Mouse (Mus musculus) G1E-ER4 (cell line): ENCODE data around the gene Tmub2. TPM values are rescaled to one million over a fixed set of nuclear protein-coding genes. Genes with fewer than 3 reads are reported as not detected.

Experiments
- GATA1 ChIP-seq: IDR thresholded peaks from one replicate; pipeline ENCODE4 v1.8.0; 2012; ENCODE audit warnings: low read length, inconsistent platforms
- polyA plus RNA-seq: library from polyadenylated mRNA; stranded (reverse); fragments of >175 nt; gene quantifications from 2 replicates; pipeline ENCODE4 v1.2.3, GENCODE M21; 2012

Gene Tmub2
- polyA plus RNA-seq, 1 experiment, result 44.5 TPM

- TF ChIP-seq GATA1, result no peak
Observed at GRCm38 (mm10) chr11:102266631-102267355, 17.9 kb upstream of the Tmub2 start.

DNA sequence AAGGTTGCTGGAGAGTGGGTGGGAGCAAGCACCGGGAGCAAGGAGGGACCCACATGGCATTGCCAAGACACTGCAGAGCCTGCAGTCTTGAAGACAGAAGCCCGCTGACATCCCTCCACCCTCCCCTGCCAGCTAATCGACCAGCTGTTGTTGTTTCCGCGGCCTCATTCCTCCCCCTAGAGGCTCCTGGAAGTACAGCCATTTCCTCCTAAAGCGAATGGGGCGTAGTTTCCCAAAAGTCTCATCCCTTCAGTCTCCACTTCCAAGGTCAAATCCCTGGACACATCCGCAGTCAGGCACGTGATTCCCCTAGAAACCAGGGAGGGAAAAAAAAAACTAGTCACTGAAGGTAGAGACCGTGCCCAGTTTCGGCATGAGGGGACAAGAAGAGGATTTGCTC lies 17.3 kb upstream of the Tmub2 start:
- no peak for TF ChIP-seq GATA1

DNA sequence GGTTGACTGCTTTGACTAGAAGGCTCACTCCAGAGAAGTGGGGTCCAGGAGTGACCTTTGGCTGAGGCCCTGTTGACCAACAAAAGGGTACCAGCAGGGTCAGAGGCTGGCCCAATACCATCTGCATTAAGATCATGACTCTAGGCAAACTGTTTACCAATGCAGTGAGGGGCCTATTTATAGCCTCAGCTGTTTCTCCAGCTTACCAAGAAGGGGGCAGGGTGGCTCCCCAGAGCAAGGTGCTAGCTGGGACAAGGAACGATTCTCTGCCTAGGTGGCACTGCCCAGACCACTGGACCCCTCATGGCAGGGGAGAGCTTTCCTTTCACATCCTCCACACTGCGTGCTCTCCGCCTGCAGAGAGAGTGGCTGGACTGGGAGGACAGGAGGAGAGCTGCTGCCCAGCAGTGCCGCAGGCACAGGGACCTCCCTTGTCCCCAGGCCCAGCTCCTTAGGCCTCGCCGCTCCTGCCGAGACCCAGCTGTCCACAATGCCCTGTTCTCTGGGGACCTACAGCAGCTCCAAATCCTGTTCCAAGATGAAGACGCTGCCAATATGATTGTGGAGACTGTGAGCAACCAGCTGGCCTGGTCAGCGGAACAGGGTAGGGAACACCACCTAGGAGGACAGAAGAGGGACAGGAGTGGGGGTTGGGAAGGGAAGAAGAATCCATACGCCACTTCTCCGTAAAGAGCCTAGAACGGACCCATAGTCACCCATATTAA lies 16.0 kb upstream of the Tmub2 start, which contains the start of gene Asb16:
Gene Asb16 (plus strand): TSS at position 224 of the 725 bp plus-strand sequence.
- TF ChIP-seq GATA1, result no peak

- TF ChIP-seq GATA1, result no peak
Observed at GRCm38 (mm10) chr11:102276411-102276915, 8.3 kb upstream of the Tmub2 start.

GRCm38 (mm10) chr11:102277754-102278153 lies 7.0 kb upstream of the Tmub2 start:
- TF ChIP-seq GATA1, result no peak

DNA sequence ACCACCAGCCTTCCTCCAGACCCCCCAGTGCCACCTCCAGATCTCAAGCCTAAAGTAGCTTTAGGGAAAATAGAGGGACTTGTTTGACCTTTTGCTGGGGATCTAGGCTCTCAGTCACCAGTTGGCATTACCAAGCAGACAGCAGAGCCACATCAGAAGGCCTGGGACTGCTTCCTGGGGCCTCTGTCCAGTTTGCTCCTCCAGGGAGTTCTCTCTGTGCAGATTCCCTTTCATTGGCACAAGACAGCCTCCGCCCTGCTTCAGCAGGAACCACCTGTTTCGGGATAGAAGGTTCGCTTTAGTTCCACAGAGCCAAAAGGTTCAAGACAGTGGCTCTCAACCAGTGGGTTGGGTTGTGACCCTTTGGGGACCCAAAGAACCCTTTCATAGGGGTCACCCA lies 5.1 kb upstream of the Tmub2 start:
- TF ChIP-seq GATA1, result no peak

GRCm38 (mm10) chr11:102283922-102284321 lies 809 bp upstream of the Tmub2 start:
- TF ChIP-seq GATA1, result no peak

- TF ChIP-seq GATA1, result no peak
Observed at GRCm38 (mm10) chr11:102285095-102285834, 534 bp downstream of the Tmub2 start.

- no peak for TF ChIP-seq GATA1
Observed at GRCm38 (mm10) chr11:102287485-102287884, 2.8 kb downstream of the Tmub2 start.

DNA sequence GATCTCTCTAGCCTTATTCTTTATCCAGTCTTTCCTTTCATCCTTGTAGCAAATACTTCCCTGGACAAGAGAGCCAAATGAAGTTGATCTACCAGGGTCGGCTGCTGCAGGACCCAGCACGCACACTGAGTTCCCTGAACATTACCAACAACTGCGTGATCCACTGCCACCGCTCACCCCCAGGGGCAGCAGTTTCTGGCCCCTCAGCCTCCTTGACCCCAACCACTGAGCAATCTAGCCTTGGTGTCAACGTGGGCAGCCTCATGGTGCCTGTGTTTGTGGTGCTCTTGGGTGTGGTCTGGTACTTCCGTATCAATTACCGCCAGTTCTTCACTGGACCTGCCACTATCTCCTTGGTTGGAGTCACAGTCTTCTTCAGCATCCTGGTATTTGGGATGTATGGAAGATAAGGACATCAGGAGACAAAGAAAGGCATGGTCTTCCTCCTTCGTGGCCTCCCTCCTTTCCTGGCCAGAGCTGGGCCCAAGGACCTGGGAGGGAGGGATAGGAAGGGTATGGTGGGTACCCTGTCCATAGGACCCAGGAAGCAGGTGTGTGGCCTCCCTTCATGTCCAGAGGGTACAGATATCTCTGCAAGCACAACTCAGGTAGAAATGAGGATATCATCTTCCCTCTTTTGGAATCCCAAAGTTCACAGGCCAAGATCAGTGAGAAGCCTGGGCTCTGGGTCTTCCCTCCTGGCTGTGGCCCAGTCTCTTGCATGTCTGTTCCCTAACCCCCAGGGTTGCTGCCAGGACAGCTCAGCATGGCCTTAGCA lies 3.5 kb downstream of the Tmub2 start:
- TF ChIP-seq GATA1, result no peak

DNA sequence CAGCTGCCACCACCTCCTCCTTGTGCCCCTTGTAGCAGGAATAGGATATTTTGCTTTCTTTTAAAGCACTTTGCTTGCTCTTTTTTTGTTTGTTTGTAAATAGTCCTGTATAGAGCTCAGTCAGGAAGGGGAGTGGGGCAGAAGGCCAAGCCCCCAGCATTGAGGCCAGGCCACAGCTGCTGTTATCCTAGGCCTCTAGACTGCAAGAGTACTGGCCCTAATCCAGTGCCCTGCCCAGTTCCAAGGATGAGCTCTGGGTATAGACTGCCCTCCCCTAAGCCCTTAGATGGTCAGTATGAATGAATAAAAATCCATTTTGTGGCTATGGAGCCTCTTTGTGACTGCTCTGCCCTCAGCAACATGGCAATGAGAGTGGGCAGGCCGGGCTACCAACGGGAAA lies 4.2 kb downstream of the Tmub2 start:
- TF ChIP-seq GATA1, result no peak

- TF ChIP-seq GATA1, result no peak
Observed at GRCm38 (mm10) chr11:102289511-102290100, 4.9 kb downstream of the Tmub2 start.

- no peak for TF ChIP-seq GATA1
Observed at GRCm38 (mm10) chr11:102290141-102290540, 5.4 kb downstream of the Tmub2 start.

DNA sequence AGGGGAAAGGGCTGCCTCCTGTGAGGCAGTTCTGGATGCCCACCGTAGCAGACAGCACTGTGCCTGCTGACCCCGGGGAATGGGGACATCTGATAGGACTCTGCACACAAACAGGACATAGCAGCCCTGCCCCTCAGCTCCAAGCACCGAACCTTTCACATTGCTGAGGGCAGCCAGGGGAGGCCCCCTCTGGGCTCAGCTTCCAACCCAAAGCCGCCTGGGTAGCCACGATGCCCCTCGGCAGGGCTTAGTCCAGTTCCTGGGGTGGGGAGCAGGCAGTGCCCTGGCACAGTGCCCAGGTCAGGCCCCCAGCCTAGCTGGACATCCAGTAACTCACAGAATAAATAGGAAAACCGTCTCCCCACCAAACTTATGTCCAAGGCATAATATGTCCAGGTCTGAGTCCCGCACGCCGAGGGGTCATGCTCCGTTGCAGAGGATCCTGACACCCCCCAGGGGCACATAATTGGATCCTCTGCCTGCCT lies 6.4 kb downstream of the Tmub2 start:
- no peak for TF ChIP-seq GATA1

- no peak for TF ChIP-seq GATA1
Observed at GRCm38 (mm10) chr11:102293971-102294370, 9.2 kb downstream of the Tmub2 start.

DNA sequence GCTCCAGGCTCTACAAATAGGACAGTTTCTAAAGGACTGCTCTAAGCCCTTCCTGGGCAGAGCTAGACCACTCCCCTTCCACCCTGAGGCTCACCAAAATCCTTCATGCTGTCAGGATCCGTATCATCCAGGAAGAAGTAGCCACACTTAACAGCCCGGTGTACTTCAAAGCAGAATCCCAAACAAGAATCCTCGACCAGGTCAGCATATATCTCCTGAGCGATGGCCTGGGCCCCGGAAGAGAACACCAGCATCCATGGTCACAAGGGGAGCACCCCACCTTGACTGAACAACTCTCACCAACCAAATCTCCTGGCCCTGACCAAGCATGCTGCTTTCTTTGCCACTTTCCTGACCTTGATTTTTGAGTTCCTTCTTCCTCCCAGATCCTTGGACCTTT lies 9.7 kb downstream of the Tmub2 start:
- TF ChIP-seq GATA1, result no peak
